Mouse (Mus musculus) spleen, adult 2 months (tissue): ENCODE measurements around the gene 4930550L24Rik. TPM values are rescaled to one million over a fixed set of nuclear protein-coding genes. Genes with fewer than 3 reads are reported as not detected.

Experiments
- DNase-seq, 2 experiments: peaks; one replicate each; pipeline versions ENCODE4 v3.0.0 to v3.0.0-alpha.2; 2012 to 2021; ENCODE audit warnings: low spot score in 2 of 2, low read depth in 1 of 2
- H3K27ac ChIP-seq: fragments of 200-500 bp; 2 replicates; pipeline ENCODE4 v1.5.1; 2012; ENCODE audit warnings: low read length, inconsistent platforms; ENCODE audit not compliant: insufficient read depth
- H3K27me3 ChIP-seq: fragments of 200-500 bp; 2 replicates; pipeline ENCODE4 v1.6.1; 2012; ENCODE audit warnings: mild to moderate bottlenecking, moderate library complexity, low read length, inconsistent platforms; ENCODE audit not compliant: control insufficient read depth, insufficient read depth
- H3K36me3 ChIP-seq: fragments of 200-500 bp; 2 replicates; pipeline ENCODE4 v1.6.1; 2012; ENCODE audit warnings: mild to moderate bottlenecking, low read length, inconsistent platforms; ENCODE audit not compliant: control insufficient read depth, insufficient read depth
- H3K4me1 ChIP-seq: fragments of 200-500 bp; 2 replicates; pipeline ENCODE4 v1.6.1; 2011; ENCODE audit warnings: inconsistent platforms; ENCODE audit not compliant: control insufficient read depth, insufficient read depth, insufficient read length
- H3K4me3 ChIP-seq: fragments of 200-500 bp; 2 replicates; pipeline ENCODE4 v1.5.1; 2011; ENCODE audit warnings: mild to moderate bottlenecking, inconsistent platforms; ENCODE audit not compliant: insufficient read depth, insufficient read length; ENCODE audit errors: extremely low read depth
- CTCF ChIP-seq: fragments of 200-500 bp; IDR thresholded peaks from 2 replicates; pipeline ENCODE4 v1.5.1; 2011; ENCODE audit warnings: mild to moderate bottlenecking, inconsistent platforms; ENCODE audit not compliant: insufficient read depth, insufficient read length, insufficient replicate concordance; ENCODE audit errors: extremely low read depth
- POLR2A ChIP-seq: fragments of 200-500 bp; IDR thresholded peaks from 2 replicates; pipeline ENCODE4 v1.6.1; 2011; ENCODE audit warnings: low read depth, low read length, inconsistent platforms
- WGBS: fragments of 180-500 bp; shearing (Covaris S2); methylation state at CpG from one replicate; pipeline ENCODE4 v1.1.7; 2018; 5-methylcytosine and 5-hydroxymethylcytosine counted together
- polyA plus RNA-seq: library from polyadenylated mRNA; depleted of rRNA; stranded (reverse); fragments of >200 nt; gene quantifications from 2 replicates; pipeline ENCODE4 v1.2.3, GENCODE M21; 2012; rRNA removed

The 4930550L24Rik gene
- polyA plus RNA-seq = not detected in 2 replicates

DNA sequence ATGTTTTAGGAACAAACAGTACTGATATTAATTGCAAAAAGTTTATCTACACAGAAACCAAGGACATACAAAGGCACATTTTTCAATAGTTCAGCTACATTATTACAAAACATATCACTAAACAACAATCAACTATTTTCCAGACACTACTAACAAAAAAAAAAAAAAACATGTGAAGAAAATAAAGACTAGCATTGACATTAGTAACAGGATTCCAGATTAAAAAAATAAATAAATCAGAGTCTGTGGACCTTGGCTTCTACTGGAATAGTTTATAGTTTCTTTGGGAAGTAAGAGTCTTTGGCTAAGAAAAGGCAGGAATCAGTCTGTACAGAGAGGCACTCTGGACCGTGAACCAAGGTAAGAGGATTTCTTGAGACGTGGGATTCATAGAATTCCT lies at the start of gene 4930550L24Rik:
4930550L24Rik (plus strand) TSS at position 301 of the 400 bp plus-strand sequence.
- H3K36me3 ChIP-seq = no peaks in the 10 kb centered on the region
- no peak within 1 kb of the TSS for H3K4me3 ChIP-seq
- TF ChIP-seq CTCF (no peak), POLR2A (no peak)
- no peaks in the 10 kb centered on the region for H3K27me3 ChIP-seq
- no peak for DNase-seq
- no peak within 1 kb of the TSS for H3K27ac ChIP-seq
- H3K4me1 ChIP-seq = no peaks in the 10 kb centered on the region
- WGBS = 74% methylated on average over 2 of the region's 2 CpGs

DNA sequence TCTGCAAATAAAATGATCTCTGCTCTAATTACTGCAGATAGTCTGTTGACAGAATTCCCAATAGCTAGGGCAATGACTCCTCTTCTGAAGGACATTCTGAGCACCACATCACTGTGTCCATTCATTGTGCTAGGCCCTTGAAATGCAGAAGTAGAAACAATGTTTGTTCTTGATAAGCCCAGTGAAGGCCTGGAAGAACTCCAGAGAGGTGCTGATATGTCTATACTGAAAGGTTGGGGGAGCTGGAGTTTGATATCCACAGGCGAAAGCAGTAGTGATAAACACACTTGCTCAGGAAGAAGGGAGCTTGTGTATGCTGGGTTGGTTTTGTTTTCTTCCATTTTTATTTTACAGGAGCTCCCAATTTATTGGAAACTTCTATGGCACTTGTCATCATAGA lies 8.4 kb upstream of the 4930550L24Rik start:
- Histone ChIP-seq H3K4me3 (no peak overlapping the region), H3K36me3 (no peaks in the 10 kb centered on the region), H3K27ac (no peak overlapping the region), H3K27me3 (no peaks in the 10 kb centered on the region), H3K4me1 (no peaks in the 10 kb centered on the region)
- TF ChIP-seq POLR2A (no peak), CTCF (no peak)
- DNase-seq = no peak
- WGBS = 83% methylated on average over 1 of the region's 1 CpGs

DNA sequence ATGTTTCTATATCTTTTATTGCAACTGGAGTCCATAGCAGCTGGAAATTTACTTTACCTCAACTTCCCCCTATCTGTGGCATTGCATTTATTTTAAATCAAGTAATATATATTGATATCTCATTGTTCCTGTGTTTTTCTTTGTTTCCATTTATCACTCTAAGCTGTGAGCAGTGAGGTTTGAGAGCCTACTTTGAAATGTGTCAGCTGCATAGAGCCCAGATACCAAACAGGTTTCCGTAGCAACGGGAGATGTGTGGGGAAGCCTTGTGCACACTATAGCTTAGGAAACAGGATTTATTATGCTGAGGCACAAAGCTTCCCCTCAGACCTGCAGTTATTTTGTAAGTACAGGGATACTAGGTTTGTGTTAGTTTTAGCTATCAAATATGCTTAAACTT lies 58.8 kb downstream of the 4930550L24Rik start:
- DNase-seq = no peak
- TF ChIP-seq POLR2A = no peak
- Histone ChIP-seq H3K27me3 (no peaks in the 10 kb centered on the region), H3K4me3 (no peak overlapping the region), H3K27ac (no peak overlapping the region), H3K4me1 (no peaks in the 10 kb centered on the region), H3K36me3 (no peaks in the 10 kb centered on the region)
- WGBS = 92% methylated on average over 2 of the region's 2 CpGs
